Mouse (Mus musculus) neural tube, embryonic 11.5 days (tissue): ENCODE data around the gene Scn3b. TPM values are rescaled to one million over a fixed set of nuclear protein-coding genes. Genes with fewer than 3 reads are reported as not detected.

ENCODE experiments used
- ATAC-seq: fragments of 200-750 bp; cut with Nextera tagmentation; 2 replicates; pipeline ENCODE4 v1.8.0; 2017; ENCODE audit warnings: moderate number of reproducible peaks, mild to moderate bottlenecking, moderate TSS enrichment, moderate library complexity; ENCODE audit not compliant: insufficient read depth, low FRiP score, low TSS enrichment
- DNase-seq: peaks from one replicate; pipeline ENCODE4 v3.0.0-alpha.2; 2015; ENCODE audit warnings: low spot score
- H3K27ac ChIP-seq: fragments of 300-500 bp; sonication (generic); 2 replicates; pipeline ENCODE4 v1.5.1; 2014; ENCODE audit warnings: low read depth, mild to moderate bottlenecking, low read length
- H3K27me3 ChIP-seq: fragments of 300-500 bp; sonication (generic); 2 replicates; pipeline ENCODE4 v1.6.1; 2014; ENCODE audit warnings: mild to moderate bottlenecking, low read length, mixed read lengths; ENCODE audit not compliant: control insufficient read depth, insufficient read depth
- H3K36me3 ChIP-seq: fragments of 300-500 bp; sonication (generic); 2 replicates; pipeline ENCODE4 v1.6.1; 2014; ENCODE audit warnings: mild to moderate bottlenecking, low read length, moderate library complexity, mixed read lengths; ENCODE audit not compliant: control insufficient read depth, insufficient read depth
- H3K4me1 ChIP-seq: fragments of 300-500 bp; sonication (generic); 2 replicates; pipeline ENCODE4 v1.6.1; 2014; ENCODE audit warnings: low read length, mixed read lengths; ENCODE audit not compliant: control insufficient read depth, insufficient read depth
- H3K4me2 ChIP-seq: fragments of 300-500 bp; sonication (generic); 2 replicates; pipeline ENCODE4 v1.6.1; 2014; ENCODE audit warnings: low read depth, mild to moderate bottlenecking, moderate library complexity
- H3K4me3 ChIP-seq: fragments of 300-500 bp; sonication (generic); 2 replicates; pipeline ENCODE4 v1.5.1; 2014; ENCODE audit warnings: low read depth, low read length
- H3K9ac ChIP-seq: fragments of 300-500 bp; sonication (generic); 2 replicates; pipeline ENCODE4 v1.6.1; 2014; ENCODE audit warnings: mild to moderate bottlenecking, low read length
- H3K9me3 ChIP-seq: fragments of 300-500 bp; sonication (generic); 2 replicates; pipeline ENCODE4 v1.6.1; 2016; ENCODE audit warnings: low read length; ENCODE audit not compliant: control insufficient read depth
- WGBS: fragments of 180-500 bp; shearing (Covaris S2); extraction: QIAGEN DNeasy Blood & Tissue Kit; methylation state at CpG from one replicate; pipeline ENCODE4 v1.1.7; 2014; 5-methylcytosine and 5-hydroxymethylcytosine counted together
- polyA plus RNA-seq: library from polyadenylated mRNA; unstranded; fragments of >200 nt; fragmentation: Nextera tagmentation; extraction: Ambion mirVana; gene quantifications from 2 replicates; pipeline ENCODE4 v1.2.1, GENCODE M21; 2014

Scn3b gene
- polyA plus RNA-seq, 1 experiment from 2014 or later = 37.1 TPM

- no peaks in the 10 kb centered on the region for H3K9me3 ChIP-seq
- no peak overlapping the region for H3K4me2 ChIP-seq
- H3K4me1 ChIP-seq = no peaks in the 10 kb centered on the region
- H3K27me3 ChIP-seq = no peaks in the 10 kb centered on the region
- DNase-seq (no peak), ATAC-seq (no peak)
- WGBS = 86% methylated on average over 9 of the region's 9 CpGs
- no peak overlapping the region for H3K4me3 ChIP-seq
- H3K9ac ChIP-seq = no peak overlapping the region
- H3K36me3 ChIP-seq = no peaks in the 10 kb centered on the region; the same call in 1 of the 2 replicates
- no peak overlapping the region for H3K27ac ChIP-seq
These were observed 48.0 kb downstream of the Scn3b start for GRCm38 (mm10) chr9:40316865-40317660.

- H3K27me3 ChIP-seq = no peaks in the 10 kb centered on the region
- WGBS = 93% methylated on average over 4 of the region's 4 CpGs
- no peaks in the 10 kb centered on the region for H3K4me1 ChIP-seq
- H3K9me3 ChIP-seq = no peaks in the 10 kb centered on the region
- no peak overlapping the region for H3K4me3 ChIP-seq
- ATAC-seq (no peak), DNase-seq (no peak)
- H3K27ac ChIP-seq = no peak overlapping the region
- H3K4me2 ChIP-seq = no peak overlapping the region
- H3K9ac ChIP-seq = no peak overlapping the region
- no peaks in the 10 kb centered on the region; the same call in 1 of the 2 replicates for H3K36me3 ChIP-seq
These were observed 48.7 kb downstream of the Scn3b start for GRCm38 (mm10) chr9:40317735-40318134.

DNA sequence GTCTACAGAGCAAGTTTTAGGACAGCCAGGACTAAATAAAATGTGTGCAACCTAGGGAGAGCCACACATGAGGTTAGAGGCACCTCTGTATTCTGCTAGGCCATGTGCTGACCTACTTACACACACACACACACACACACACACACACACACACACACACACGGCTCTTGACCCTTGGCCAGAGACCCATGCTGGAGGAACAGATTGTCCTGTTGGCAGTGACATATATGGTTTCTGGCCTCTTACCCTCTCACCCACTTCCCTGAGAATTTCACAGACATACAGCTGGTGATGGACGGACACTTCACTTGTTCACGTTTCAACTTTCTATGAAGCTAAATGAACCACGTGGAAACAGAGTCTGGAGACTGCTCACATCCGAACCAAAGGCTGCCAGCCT, 49.8 kb downstream of the Scn3b start:
- Histone ChIP-seq H3K4me1 (no peaks in the 10 kb centered on the region), H3K9ac (no peak overlapping the region), H3K27ac (no peak overlapping the region), H3K27me3 (no peaks in the 10 kb centered on the region), H3K4me3 (no peak overlapping the region), H3K4me2 (no peak overlapping the region), H3K36me3 (no peaks in the 10 kb centered on the region; the same call in 1 of the 2 replicates), H3K9me3 (no peaks in the 10 kb centered on the region)
- WGBS = 91% methylated on average over 5 of the region's 5 CpGs
- DNase-seq (no peak), ATAC-seq (no peak)

GRCm38 (mm10) chr9:40320405-40320804, 51.4 kb downstream of the Scn3b start:
- Histone ChIP-seq H3K4me2 (no peak overlapping the region), H3K9me3 (no peaks in the 10 kb centered on the region), H3K4me1 (no peaks in the 10 kb centered on the region), H3K27ac (no peak overlapping the region), H3K9ac (no peak overlapping the region), H3K36me3 (no peaks in the 10 kb centered on the region), H3K4me3 (no peak overlapping the region), H3K27me3 (no peaks in the 10 kb centered on the region)
- no peak for DNase-seq
- WGBS = 86% methylated on average over 8 of the region's 8 CpGs
- no peak for ATAC-seq

DNA sequence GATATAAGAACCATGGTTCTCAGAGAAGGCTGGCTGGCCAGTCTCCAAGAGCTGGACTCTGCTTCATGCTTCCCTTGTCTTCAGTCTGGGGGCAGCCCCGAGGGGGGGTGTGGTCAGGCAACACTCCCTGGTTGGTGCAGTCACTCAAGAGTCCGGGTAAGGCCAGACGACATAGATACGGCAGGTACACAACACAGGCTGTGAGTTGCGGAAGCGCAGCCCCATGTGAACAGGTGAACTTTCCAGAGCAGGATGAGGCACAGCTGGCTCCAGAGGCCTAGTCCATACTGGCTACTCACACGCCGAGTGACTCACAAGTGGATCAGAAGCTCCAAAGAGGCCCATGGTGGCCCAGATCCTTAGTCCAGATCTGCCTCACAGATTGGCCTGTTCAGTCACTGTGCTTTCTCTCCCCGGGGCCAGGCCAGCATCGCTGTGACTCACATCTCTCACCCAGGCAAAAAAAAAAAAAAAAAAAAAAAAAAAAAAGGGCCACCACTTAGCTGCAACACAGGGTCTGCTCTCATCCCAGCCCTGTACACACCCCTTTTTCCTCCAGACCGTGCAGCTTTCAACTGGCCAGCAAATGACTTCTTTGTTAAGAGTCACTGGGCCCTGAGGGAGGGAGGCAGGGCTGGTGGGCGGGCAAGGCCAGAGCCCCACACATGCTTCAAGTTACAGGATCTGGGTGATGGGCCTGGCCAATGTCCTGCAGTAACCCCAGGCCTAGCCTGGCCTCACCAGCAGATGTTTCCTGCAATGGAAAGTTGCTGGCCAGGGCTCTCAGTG, 52.1 kb downstream of the Scn3b start:
- no peaks in the 10 kb centered on the region for H3K27me3 ChIP-seq
- no peaks in the 10 kb centered on the region for H3K4me1 ChIP-seq
- no peak overlapping the region for H3K4me3 ChIP-seq
- WGBS = 59% methylated on average over 12 of the region's 12 CpGs
- no peaks in the 10 kb centered on the region for H3K36me3 ChIP-seq
- no peak overlapping the region for H3K4me2 ChIP-seq
- ATAC-seq (peak; percentile 35; the same call in 1 of the 2 replicates), DNase-seq (peak; percentile 58)
- peak overlapping the region; percentile 44; the same call in 1 of the 2 replicates for H3K27ac ChIP-seq
- H3K9ac ChIP-seq = no peak overlapping the region
- no peaks in the 10 kb centered on the region for H3K9me3 ChIP-seq

DNA sequence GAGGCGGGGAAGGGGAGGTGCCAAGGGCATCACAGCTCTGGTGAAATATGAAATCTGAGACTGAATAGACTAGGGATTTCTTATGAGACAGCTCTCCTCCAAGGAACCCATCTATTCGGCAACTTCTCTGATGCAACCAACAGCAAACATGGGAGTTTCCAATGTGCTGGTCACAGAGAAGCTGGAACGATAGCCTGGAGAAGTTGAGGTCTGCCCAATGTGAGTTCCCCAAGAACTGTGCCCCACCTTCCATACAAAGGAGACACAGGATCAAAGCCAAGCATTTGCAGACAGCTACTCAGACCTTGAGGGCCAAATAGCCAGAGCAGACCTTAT, 52.6 kb downstream of the Scn3b start:
- H3K4me2 ChIP-seq = no peak overlapping the region
- no peaks in the 10 kb centered on the region for H3K36me3 ChIP-seq
- no peaks in the 10 kb centered on the region for H3K27me3 ChIP-seq
- H3K4me3 ChIP-seq = no peak overlapping the region
- no peak overlapping the region for H3K9ac ChIP-seq
- no peak for DNase-seq
- H3K9me3 ChIP-seq = no peaks in the 10 kb centered on the region
- 78% methylated on average over 3 of the region's 3 CpGs for WGBS
- no peaks in the 10 kb centered on the region for H3K4me1 ChIP-seq
- ATAC-seq = no peak
- H3K27ac ChIP-seq = no peak overlapping the region

GRCm38 (mm10) chr9:40322372-40322771, 53.4 kb downstream of the Scn3b start:
- no peak overlapping the region for H3K27ac ChIP-seq

DNA sequence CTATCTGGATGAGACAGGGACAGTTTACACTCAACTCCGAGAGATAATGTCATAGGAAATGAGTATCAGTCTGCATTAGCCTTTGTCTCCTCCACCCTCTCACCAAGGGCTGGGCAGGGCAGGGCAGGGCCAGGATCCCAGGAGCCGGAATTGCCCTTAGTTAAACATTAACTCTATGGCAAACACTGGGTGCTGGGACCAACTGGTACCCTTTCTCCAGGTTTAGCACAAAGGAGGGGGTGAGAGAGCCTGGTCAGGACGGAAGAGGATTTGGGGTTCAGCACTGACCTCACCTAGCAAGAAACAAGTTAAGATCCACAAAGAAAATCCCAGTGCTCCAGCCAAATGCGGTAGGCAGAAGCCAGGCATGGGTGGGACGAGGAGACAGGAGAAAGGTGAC, 54.2 kb downstream of the Scn3b start:
- no peaks in the 10 kb centered on the region for H3K4me1 ChIP-seq
- H3K27ac ChIP-seq = no peak overlapping the region
- ATAC-seq (no peak), DNase-seq (no peak)
- no peak overlapping the region for H3K9ac ChIP-seq
- H3K27me3 ChIP-seq = no peaks in the 10 kb centered on the region
- no peak overlapping the region for H3K4me3 ChIP-seq
- H3K4me2 ChIP-seq = no peak overlapping the region
- no peaks in the 10 kb centered on the region for H3K9me3 ChIP-seq
- 68% methylated on average over 5 of the region's 5 CpGs for WGBS
- H3K36me3 ChIP-seq = no peaks in the 10 kb centered on the region

More at GRCm38 (mm10) chr9:40322372-40322771, 53.4 kb downstream of the Scn3b start:
- no peak overlapping the region for H3K9ac ChIP-seq
- no peak overlapping the region for H3K4me3 ChIP-seq
- H3K4me1 ChIP-seq = no peaks in the 10 kb centered on the region
- H3K27me3 ChIP-seq = no peaks in the 10 kb centered on the region
- DNase-seq = no peak
- no peaks in the 10 kb centered on the region for H3K9me3 ChIP-seq
- 98% methylated on average over 3 of the region's 3 CpGs for WGBS
- H3K4me2 ChIP-seq = no peak overlapping the region
- ATAC-seq = no peak
- H3K36me3 ChIP-seq = no peaks in the 10 kb centered on the region

GRCm38 (mm10) chr9:40323773-40324172, 54.8 kb downstream of the Scn3b start:
- H3K9me3 ChIP-seq = no peaks in the 10 kb centered on the region
- no peak overlapping the region for H3K27ac ChIP-seq
- no peak overlapping the region for H3K4me2 ChIP-seq
- H3K4me3 ChIP-seq = no peak overlapping the region
- no peaks in the 10 kb centered on the region for H3K36me3 ChIP-seq
- H3K9ac ChIP-seq = no peak overlapping the region
- ATAC-seq (no peak), DNase-seq (no peak)
- no peaks in the 10 kb centered on the region for H3K27me3 ChIP-seq
- WGBS = 79% methylated on average over 6 of the region's 6 CpGs
- H3K4me1 ChIP-seq = no peaks in the 10 kb centered on the region
